Mouse (Mus musculus): Measurements from ENCODE around the gene Gpr157.

DNA sequence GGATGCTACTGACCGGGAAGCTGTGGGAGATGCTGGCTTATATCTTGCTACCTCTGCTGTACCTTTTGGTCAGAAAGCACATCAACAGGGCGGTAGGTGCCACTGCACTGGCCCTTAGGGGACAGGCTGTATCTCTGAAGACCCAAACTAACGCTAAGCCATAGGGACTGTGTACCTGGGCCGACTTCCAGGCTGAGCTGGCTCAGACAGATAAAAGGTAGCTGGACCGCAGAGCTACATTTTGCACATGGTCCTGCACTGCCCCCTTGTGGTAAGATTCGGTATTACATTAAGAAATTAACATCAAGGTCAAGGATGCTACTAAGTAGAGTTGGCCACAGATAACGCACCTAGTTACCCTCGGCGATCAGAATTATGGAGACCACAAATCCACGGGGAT lies 11.7 kb downstream of the Gpr157 start:
- no peak for TF ChIP-seq EP300 (optimal IDR thresholded peaks at IDR 0.05)
- peak; percentile 99 for TF ChIP-seq CTCF (IDR thresholded peaks at IDR 0.05; ENCODE audit: low read depth)

Data from stomach, postnatal 0 days (tissue).